Mouse (Mus musculus) retina, adult 2 months (tissue): ENCODE data around the gene Irf8.

ENCODE experiments used
- DNase-seq: peaks from one replicate; pipeline ENCODE4 v3.0.0-alpha.2; 2012; ENCODE audit warnings: low read depth, low spot score

Gene Irf8

DNA sequence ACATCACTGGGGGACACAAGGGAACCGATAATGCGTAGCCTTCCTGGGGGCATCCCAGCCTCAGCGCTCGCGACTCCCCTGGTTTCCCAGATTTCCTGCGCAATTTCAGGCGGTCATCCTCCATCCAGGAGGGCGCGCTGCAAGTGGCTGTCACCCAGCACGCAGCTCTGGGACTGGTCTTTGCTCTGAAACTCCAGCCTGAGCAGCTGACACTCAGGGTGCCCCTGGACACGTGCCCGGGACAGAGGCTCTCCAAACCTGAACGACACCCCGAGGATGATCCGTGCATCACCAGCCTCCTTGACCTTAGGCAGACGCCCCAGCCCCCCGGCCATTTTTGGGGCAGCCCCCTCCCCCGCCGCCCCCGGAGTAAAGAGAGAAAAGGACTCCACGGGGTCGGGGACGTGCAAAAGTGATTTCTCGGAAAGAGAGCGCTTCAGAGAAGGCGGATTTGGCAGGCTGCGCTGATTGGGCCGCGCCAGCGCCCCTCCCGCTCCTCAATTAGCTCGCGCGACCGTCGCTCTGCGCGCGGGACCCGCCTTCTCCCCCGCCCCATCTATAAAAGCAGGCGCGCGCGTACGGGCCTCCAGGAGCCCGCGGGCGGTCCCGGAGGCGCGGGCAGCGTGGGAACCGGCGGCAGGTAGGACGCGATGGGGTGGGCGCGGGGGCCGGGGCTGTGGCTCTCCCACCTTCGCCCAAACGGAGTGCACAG, at the start of gene Irf8:
Gene Irf8 (plus strand): TSS at position 589 of the 712 bp plus-strand sequence.
- DNase-seq: peak; percentile 52

DNA sequence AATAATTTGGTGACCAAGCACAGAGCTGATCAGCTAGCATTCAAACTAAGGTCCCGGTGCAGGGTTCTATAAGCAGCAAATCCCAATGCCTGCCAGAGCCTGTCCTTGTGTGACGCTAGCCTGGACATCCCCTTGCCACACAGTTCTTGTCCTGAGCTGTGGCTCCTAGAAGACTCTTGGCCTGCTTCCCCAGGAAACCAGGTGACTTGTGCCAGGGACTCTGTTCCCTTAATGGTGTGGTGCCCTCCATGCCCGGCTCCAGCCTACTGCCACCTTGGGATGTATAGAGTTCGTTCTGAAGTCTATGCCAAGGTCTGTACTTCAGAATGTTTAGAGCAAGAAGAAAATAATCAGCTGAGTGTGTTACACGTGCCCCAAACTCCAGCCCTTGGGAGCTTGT, 49.6 kb upstream of the Irf8 start:
- DNase-seq: no peak

DNA sequence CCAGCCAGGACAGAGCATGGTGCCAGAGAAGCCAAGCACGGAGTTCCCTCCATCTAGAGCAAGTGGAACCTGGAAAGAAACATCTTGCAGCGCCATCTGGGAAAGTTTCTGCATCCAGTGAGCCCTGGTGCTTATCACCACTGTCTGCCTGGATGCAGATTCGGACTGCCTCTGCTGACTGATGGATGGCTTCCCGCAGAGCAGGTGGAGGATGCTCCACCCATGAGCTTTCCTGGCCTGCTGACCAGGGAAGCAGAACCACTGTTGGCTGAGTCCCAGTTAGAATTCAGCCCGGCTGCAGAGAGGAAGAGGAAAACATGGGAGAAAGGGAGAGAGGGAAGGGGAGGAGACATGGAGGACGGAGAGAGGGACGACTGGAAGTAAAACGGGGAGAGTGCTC, 48.4 kb upstream of the Irf8 start:
- DNase-seq: no peak

DNA sequence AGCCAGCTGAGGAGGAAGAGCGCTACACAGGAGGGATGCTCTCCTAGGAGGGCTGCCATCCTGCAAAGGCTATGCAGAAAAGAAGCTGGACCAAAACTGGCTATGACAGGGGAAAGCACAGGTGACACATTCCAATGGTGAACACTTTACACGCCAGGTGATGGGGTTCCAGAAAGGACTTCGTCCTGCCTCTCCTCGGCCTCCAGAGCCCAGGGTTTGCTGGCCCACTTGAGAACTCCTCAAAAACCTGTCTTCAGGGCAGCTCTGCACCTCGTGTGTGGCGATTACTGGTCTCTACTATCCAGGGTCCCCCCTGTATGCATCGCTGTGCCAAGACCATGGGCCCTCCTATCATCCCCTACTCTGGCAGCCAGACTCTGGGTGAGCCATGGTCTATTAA, 47.6 kb upstream of the Irf8 start:
- no peak for DNase-seq

DNA sequence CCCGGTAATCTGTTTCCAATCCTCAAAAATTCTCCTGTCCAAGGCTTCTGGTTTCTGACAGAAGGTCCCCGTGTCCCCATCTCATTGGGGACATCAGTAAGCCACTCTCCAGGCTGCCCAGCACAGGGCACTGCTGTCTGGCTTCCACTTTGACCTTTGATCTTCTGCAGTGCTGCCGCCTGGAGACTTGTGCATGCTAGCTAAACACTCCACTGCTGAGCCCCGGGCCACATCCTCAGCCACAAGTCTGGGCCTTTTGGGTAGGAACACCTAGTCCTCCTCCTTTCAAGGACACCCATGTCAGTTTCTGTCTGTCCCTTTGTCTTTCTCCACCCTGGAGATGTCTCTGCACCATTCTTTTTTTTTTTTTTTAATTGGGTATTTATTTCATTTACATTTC, 43.2 kb upstream of the Irf8 start:
- DNase-seq: no peak

DNA sequence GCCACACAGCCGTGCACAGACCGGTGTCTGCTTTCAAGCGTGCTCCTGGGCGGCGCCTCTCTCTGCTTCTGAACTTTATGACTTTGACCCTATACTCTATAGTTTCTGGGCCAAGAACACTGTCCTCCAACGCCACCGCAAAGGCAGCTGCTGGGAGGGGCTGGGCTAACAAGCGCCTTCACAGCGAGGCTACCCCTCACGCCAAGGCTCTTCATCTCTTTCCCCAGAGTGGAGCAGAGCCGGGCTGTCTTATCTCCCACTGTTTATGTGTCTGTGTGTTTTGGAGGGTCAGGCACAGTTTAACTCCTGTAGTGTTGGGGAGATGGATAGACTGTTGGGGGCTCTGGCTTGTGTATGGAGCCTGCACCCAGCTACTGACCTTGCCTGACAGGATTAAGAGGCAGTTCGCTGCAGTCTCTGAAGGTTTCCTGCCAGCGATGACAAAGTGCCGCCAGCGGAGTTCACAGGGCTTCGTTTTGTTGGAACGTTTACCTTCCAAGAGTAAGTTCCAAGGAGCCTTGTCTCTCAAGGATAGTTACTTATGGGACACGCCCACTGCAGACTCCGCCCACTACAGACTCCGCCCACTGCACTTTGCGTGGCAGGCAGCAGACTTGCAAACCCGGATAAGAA, 42.2 kb upstream of the Irf8 start:
- no peak for DNase-seq

DNA sequence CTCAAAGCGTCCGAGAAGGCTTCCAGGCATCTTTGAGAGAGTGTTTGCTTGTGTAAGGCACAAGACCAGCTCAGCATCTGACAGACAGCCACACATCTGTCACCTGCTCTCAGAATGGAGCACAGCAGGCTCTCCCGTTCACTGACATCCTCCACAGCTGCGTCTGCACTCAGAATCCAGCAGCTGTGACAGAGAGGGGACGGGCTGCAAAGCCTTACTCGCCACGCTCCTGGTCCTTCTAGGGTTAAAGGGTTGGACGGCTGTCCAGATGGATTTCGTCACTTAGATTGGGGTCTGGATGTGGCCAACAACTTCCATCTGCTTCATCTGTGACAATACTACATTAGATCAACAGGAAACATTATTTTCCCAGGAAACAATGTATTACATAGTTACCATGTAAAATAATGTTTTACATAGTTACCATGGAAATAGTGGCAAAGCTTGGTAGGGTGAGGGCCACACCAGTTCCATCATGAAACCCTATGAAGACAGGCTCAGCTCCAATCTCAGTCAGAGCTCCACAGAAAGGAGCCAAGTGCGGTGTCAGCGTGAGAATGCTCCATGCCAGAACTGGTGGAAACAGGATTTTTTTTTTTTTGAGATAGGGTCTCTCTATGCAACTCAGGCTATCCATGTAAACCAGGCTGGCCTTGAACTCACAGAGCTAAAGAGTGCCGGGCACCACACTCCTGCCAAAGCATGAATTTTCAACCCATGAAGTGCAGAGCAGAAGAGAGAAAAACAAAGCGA, 39.6 kb upstream of the Irf8 start:
- DNase-seq: no peak

DNA sequence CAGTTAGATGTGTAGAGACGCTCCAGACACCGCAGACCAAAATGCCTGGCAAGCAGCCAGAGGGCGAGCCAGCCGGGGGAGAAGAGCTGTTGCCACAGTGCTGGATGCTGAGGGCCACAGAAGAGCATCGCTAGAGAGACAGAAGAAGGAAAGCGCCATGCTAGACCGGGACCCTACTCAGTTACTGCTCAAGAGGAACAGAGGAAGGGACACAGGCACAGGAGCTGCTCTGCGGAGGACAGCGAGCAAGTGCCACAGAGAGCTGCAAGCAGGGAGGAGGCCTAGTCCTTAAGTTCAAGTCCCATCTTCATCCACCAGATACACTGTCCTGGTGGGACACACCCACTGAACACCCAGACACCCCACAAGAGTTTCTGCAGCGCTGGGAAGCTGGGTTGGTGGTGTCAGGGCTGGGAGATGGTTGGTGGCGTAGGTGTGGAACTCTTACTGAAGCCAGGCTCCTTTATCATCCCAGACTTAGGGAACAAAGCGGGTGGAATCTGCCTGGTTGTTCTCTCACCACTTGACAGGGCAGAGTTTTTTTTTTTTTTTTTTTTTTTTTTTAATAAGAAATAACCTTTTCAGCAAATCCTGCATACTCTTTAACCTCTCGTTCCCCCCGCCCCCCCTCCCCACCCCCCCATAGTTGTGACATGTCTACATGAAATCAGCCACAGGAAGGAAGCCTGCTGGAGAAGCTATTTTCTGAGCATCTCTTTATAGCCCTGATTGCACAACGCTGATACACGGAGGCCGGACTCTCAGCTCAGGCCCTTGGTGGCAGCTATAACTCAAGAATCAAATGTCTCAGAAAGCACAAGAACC, 38.8 kb upstream of the Irf8 start:
- DNase-seq: no peak

DNA sequence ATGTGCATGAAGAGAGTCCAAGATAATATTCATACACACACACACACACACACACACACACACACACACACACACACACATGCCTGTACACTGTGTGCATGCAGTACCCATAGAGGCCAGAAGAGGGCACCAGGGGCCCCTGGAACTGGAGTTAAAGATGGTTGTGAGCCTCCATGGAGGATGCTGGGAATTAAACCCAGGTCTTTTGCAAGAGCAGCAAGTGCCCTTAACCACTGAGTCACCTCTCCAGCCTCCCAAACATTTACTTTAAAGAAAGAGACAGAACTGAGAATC, 38.2 kb upstream of the Irf8 start:
- no peak for DNase-seq

DNA sequence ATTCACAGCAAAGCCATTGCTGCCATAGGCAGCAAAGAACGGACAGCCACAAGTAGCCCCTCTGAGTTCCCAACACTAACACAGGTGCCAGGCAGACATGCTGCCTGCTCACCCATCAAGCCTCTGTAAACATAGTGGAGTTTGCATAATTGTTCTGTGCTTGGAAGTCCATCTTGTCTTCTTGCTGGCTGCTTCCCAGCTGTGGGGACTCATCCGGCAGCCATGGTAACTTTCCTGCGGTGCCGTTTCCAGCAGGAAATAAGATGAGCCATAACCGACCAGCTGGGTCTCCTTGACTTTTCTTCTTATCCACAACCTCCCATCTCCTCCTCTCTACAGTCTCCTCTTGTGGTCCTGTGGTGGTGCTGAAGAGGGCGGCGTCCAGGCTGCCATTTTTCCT, 37.7 kb upstream of the Irf8 start:
- no peak for DNase-seq

DNA sequence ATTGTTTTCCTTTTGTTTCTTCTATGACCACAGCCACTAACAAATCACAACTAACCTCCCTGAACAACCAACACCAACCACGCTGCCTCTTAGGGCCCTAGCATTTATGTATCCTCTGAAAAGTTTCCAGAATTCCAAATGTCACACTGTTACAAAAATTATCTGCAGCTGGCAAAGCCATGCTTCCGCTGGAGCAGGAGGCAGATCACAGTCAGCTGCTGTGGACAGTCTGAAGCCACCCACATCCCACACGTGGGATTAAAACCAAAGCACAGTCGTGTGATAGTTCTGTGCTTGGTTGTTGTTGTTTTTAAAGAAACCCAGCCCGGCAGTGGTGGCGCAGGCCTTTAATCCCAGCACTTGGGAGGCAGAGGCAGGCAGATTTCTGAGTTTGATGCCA, 37.1 kb upstream of the Irf8 start:
- no peak for DNase-seq

DNA sequence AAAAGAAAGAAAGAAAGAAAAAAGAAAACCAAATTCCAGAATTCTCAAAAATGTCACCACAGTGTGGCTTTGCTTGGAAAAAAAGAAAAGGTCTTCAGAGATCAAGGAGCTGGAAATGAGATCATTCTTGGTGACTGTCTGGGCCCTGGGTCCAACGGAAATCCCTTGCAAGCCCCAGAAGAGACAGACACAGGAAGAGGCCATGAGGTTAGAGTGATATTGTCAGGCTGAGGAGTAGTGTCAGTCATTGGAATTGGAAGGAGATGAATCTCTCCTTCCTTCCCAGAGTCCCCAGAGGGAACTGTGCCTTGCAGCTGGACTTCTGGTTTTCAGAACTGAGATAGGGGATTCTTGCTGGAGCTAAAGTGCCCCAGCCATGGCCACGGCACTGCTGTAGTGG, 36.6 kb upstream of the Irf8 start:
- DNase-seq: no peak

DNA sequence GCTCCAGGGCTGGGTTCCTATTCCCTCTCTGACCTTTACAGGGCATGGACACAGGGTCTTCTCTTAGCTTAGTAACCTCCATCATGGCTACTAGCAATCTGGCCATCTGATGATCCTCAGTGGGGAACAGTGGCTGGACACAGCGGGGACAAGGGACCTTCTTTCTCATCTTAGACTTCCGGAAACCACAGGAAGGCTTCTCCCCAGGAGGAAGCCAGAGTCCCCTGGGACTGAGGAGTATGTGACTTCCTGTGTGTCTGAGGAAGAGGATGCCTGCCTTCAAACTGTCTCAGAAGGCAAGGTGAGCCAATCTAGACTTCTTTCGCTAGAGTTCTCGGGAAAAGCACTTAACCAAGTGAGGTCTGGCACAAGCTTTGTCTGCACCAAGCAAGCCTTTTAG, 36.1 kb upstream of the Irf8 start:
- no peak for DNase-seq

DNA sequence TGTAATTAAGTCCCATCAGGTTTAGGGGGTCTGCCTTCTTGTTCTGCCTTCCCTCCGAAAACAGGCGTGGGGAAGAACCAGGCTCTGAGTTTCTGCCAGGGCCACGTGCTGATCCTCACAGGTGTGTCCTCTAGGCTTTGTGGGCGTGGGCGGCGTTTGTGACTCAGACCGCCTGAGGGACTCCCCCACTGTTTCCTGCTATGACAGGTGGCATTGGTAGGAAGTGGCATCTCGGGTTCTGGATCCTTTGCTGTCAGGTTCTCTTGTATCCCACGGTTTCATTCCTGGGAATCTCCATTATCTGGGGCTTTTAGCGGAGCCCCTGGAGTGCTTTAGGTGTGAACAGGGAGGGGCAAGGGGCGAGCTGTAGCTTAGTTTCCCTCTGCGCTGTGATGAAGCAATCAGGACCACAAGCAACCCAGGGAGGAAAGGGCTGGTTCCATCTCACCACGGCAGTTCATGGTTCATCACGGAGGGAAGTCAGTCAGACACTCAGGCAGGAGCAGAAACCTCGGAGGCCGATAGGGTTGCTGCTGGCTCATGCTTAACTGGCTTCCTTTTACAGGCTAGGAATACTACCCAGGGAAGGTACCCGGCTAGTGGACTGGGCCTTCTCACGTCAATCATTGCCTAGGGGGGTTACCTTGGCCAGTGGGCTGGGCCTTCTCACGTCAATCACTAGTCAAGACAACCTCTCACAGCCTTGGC, 34.2 kb upstream of the Irf8 start:
- no peak for DNase-seq

DNA sequence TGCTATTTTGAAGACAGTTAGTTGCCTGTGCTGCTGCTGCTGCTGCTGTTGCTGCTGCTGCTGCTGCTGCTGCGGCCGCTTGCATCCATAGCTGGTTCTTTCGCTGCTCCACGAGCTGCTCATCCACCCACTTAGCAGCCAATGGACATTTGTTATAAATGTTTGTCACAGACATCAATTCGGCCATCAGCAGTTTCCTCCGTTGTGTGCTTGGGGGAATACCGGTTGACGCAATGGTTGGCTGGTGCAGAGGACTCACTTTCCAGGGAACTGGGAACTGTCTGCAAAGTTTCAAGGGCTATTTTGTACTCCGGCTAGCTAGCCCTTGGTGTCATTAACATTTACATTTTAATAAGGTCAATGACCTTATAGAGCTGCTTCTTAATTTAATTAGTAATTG, 32.0 kb upstream of the Irf8 start:
- DNase-seq: no peak

DNA sequence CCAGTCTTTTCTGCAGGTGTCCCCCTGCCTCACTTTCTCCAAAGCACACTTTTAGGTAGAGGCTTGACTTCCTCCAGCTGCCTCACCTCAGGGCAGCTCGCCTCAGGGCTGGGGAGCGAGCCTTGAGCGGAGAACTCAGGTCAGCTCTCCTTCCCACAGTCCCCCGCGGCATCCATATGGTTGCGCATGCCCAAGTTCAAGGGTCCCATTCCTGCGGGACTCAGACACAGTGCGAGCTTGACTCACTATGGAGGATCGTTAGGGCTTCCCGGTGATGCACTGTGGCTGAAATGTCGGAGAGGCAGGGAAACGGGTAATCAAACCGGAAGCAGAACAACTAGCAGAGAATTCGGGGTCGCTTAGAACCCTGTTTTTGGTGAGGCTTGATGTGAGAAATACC, 31.0 kb upstream of the Irf8 start:
- DNase-seq: no peak

DNA sequence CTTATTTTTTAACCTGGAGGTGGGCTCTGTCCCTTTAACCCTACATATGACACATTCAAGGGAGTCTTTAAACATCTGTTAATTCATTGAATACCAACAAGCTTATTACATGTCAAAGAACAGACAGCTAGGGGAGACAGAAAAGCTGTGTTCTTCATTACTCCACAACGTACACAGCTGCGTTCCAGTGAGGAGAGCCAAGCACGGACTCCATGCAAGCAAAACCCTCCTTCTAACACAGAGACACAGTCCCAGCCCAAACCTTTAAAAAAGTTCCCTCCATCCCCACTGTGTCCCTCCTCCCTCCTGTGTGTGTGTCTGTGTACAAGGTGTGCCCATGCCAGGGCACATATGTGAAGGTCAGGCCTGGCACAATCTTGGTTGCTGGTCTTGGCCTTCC, 30.0 kb upstream of the Irf8 start:
- DNase-seq: no peak

DNA sequence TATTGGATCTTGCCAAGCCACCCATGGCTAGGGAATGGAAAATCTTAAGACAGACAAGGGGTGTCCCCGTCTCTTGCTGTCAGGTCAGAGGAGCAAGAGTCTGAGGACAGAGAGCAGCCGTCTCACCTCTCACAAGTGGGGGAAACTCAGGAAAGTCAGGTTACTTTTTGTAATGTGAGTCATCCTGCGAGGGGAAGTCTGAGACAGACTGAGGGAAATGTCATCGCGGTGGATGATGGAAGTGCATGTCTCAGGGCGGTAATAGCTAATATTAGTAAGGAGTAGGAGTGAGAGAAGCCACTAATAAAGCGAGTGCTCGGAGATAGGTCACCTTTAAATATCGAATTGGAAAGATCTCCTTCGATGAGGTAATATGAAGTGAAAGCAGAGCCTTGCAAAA, 27.0 kb upstream of the Irf8 start:
- no peak for DNase-seq

DNA sequence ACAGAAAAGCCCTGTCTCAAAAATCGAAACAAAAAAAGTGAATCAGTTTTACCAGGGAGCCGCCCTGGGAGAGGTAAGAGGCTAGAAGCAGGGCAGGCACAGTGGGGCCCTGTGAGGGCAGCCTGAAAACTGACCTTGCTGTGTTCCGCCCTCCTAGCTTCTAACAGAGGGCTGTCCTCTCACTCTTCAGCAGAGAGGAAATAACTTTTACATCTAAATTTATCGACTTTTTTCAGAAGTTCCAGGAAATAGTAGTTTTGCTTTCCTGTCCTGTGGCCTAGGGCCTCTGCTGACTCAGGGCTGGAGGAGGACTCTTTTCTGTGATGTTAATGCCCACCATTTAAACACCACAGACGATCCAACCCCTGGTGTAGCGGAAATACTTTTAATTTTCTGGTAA, 21.0 kb upstream of the Irf8 start:
- no peak for DNase-seq

DNA sequence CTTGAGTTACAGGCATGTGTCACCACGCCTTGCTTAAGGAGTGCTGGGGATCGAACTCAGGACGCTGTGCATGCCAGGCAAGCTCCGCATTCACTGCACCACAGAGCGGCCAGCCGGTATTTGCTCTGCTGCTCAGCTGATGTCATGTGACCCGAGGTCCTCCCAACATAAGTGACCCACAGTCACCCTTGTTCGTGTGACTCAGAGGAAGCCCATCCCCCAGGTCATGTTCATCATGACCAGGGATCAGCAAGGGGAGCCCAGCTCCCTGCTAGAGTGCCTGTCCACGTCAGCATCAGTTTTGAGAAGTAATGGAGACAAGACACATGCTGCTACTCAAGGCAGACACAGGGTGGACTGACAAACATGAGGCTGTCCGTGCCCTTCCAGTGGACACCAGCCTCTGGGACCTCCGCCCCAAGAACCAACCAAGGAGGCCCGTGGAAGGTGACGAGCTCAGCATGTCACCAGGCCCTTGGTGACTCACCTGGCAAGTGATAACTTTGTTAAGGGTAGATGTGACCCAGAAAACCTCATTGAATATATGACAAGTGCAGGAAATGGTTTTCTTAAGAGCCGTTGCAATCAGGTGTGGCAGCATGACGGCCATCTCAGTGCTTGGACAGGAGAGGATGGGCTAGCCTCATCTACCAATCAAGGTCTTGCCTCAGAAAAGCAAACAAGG, 20.0 kb upstream of the Irf8 start:
- no peak for DNase-seq

DNA sequence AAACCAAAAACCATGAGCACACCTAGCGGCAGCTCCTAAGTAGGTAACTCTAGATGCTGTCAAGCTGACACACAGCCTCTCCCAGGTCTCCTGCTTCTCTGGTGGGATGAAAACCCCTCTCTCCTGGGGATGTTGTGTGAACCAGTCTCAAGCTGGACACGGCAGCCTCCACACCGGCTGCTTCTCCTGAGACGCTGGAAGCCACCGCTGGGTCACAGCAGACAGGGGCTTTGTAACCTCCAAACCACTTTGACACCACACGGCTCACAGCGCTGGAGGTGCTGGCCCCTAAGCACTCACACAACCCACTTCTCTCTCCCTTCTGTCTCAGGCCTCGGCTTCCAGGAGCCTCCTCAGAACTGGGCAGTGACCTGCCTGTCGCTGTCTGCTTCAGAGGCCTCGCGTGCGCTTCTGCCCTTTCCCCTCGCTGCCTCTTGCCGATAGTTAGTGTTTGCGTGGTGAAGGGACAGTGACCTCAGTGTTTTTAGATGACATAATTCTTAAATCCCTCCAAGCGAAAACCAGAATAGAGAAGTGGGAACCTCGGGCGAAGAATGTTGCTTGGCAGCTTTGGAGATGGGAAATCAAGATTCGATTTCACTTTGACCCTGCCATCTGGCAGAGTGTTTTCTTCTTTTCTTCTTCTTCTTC, 16.4 kb upstream of the Irf8 start:
- DNase-seq: no peak
